Mouse (Mus musculus) common myeloid progenitor, adult 5-6 weeks (primary cell): ENCODE measurements at regions not wholly inside any gene's neighbourhood (a gene's known extent, or its start where the extent isn't known, plus 50 kb on each side); places are given as distances from the start of the nearest gene placed in this dataset.

ENCODE experiments used
- ATAC-seq: replicated peaks from 2 replicates; pipeline ENCODE4 v1.8.0; 2016; ENCODE audit warnings: low read depth, mild to moderate bottlenecking, moderate TSS enrichment, inconsistent platforms; ENCODE audit not compliant: poor library complexity, severe bottlenecking

DNA sequence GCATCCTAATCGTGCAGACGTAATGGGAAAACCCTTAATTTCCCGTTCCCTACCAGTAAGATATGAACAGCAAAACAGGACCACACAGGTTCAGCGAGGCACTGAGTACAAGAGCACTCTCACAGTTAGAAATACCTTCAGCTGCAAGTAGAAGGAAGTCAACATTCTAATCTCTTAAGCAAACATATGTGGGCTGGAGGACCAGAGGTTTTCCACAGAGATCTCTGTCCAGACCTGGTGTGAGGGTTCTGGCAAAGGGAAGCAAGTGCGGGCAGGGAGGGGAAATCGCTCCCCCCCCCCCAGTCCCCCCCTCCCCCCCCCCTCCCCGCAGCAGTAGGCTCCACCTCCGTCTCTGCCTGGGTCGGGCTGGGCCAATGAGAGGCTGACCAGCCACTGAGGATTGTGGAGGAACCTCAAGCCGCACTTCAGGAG lies 108.6 kb upstream of the Man2a1 start:
- no peak for ATAC-seq

DNA sequence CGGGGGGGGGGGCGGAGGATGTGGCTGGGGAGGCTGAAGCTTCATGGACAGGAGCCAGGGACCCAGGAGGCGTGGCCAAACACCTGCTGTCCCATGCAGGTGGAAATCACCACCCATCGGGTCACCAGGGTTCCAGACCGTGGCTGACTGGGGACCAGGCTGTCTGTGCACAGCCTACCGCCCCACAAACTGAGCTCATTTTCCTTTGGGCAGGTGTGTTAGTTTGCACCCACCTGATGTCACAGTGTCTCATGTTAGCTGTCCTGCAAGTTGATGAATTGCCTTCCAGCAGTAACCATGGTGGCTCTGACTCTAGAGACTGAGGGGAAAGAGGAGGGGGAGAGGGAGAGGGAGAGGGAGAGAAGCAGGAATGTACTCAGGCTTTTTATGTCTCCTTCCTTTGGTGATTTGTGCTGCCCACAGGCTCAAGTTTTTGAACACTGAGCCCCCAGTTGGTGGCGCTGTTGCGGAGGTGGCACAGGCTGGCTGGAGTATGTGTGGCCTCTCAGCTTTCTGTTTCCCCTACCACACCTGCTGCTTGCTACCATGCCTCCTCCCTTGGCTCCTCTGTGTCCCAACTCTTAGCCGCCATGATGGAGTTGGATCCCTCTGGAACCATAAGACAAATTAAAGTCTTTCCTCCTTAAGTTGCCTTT lies 107.8 kb upstream of the Man2a1 start:
- peak; percentile 77 for ATAC-seq

DNA sequence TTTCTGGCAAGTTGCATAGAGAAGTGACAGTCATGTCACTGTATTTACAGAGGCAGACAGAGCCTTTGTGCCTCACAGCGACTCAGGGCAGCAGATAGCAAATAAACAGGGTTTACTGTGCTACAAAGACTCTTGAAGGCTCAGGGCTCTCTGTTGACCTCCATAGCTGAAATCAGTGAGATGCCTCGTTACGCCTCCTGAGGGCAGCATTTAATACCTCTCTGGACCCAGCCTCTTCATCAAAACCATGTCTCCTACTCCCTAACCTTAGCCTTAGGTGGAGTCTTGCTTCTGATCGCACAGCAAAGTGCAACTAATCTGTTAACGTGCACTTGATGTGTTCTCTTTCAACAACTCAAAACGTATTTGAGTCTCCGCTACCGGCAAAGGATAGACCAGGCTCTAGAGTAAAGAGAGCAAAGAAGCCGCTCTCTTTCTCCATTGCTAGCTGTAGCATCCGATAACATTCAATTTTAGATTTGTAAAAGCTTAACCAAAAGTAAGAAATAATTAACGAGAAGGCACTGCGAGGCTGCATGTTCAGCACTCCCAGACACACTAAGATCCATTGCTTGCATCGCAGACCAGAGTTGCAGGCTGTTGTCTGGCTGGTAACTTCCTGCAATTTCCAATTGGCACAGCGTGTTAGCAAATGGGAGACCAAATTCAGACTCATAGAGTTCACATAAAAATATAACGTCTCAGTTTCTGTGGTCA lies 101.1 kb upstream of the Man2a1 start:
- peak; percentile 71; the same call in 1 of the 2 replicates for ATAC-seq

DNA sequence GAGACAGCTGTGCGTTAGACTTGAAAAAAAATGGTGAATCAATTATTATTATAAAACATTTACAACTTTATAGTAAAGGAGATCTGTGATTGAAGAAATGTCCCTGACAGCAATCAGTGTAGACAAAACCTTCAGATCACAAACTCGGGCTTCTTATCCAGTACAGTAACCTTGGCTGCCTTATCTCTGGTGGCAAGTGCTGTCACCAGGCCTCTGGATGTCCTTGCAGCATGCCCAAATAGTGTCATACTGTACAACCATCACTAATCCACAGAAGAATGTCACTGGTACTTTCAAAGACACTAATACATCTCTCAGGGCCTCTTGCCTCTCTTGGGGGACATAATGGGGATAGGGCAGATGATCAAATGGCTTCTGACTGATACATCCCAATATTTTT lies 98.2 kb upstream of the Man2a1 start:
- ATAC-seq: no peak

DNA sequence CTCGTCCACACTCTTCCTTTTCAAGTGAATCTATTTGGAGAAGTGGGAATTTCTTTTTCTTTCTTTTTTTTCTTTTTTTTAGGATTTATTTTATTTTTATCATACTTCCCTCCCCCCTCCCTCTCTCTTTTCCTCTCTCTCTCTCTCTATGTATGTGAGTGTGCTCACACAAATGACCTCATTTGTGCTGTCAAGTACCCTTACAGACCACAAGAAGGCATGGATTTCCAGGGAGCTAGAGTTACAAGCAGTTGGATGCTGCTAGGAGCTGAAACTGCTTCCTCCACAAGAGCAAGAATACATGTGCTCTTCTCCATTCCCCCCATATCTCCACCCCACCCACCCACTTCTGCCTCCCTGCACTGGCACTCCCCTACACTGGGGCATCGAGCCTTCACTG lies 94.6 kb upstream of the Man2a1 start:
- ATAC-seq: no peak

DNA sequence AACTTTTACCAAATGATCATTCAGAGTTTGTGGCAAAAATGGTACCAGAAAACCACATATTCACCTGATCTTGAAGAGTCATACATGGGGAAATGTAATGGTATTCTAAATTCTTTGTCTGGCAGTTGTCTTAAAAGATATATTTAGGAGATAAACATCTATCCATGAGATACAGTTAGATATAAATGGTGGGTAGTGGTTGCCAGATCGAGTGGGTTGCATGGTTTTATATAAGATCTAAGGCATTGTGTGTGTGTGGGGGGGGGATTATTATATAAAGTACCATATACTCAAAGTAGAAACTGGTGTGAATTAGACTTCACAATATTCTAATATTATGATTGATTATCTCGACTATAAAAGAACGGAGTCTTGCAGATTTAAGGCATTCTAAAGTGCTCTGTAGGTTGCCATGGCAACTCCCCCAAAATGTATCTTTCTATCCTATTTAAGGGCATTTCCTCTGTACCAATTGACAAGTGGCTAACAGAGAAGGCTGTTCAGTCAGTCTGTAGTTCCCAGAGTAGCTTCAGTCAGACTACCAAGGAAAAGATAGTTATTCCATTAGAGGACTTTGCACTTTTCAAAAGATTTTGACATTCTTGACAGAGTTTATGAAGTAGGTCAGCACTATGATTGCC lies 89.3 kb upstream of the Man2a1 start:
- ATAC-seq: no peak

DNA sequence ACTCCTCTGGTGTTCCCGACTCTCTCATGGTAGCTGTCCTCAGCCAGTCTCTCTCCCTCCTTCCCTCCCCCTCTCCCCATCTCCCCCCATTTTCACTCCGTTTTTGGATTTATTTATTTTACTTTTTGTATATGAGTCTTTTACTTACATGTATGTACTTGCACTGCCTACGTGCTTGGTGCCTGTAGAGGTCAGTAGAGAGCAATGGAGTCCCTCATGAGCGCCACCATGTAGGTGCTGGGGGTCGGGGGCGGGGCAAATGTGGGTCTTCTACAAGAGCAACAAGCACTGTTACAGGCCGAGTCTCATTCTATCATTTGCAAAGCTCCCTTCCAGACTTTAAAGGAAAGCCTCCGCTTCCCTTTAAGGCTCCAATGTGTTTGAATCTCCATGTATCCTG lies 78.3 kb upstream of the Man2a1 start:
- peak; percentile 78 for ATAC-seq

DNA sequence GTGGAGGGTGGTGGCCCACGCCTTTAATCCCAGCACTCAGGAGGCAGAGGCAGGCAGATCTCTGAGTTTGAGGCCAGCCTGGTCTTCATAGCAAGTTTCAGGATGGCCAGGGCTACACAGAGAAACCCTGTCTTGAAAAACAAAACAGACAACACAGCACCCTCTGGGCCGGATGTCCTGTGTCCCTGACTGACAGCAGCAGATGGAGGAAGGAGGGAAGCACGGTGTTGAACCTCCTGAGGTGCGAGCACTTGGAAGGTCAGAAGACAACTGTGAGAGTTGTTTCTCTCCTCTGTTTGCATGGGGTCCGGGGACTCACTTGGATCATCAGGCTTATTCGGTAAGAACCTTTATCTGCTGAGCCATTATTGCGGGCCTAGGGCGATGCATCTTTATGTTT lies 76.6 kb upstream of the Man2a1 start:
- no peak for ATAC-seq

DNA sequence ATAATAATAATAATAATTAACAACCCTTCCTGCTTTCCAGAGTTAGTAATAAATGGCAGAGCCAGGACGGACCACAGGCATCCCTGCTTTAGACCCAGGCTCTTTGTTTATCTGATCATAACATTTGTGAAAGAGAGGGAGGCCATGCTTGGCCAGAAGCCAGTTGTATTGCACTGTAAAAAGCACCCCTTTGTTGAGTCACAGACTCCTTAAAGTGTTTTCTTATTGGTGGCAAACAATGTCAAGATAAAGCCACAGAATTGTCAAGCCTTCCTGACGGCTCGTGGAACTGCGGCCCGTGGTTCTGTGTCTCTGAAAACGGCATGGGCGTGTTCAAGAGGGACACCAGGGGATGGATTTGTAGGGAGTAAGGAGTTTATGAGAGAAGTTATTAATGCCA lies 72.7 kb upstream of the Man2a1 start:
- no peak for ATAC-seq

DNA sequence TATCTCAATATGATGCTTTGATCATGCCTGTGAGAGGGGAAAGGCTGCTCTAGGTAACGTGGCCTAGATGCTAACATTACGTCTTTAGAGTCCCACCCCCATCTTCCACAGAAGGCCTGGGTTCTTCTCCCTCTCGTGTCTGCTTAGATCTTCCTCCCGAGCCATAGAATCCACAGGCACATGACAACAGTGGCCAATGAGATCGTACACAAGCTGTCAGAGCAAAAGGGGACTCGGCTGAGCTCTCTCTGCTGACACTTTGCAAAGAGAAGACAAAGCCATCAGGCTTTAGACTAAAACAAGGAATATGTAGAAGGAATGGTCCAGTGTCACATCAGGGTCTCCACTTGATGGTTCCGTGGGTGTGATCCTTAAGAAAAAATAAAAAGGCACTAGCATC lies 72.1 kb upstream of the Man2a1 start:
- ATAC-seq: no peak

DNA sequence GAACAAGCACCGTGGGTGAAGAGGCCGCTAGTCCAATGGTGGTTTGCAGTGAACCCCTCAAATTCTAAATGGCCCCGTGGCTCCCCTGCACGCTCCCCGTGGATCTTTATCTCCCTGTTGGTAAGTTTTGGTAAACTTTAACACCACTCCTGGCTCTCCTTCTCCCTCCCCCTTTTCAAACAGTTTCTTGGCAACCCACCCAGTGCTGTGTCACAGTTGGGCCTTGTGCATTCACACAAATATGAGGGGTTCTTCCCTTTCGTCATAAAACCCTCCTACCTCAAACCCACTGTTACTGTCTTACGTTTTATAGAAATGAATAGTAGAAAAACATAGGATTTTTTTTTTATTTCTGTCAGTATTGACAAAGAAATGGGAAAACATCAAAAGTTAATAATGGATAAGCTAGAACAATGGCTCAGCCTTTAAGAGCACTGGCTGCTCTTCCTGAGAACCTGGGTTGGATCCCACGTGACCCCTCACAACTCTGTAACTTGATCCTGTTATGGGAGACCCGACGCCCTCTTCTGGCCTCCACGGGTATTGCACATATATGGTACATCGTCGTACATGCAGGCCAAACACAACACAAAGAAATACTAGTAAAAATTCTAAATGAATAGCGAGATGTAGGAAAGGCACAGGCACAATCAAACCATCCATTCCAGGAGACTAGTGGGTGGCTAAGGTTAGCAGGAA lies 71.1 kb upstream of the Man2a1 start:
- ATAC-seq: 0 out of 2 replicates have a peak, but pooled peaks have one; percentile 34

DNA sequence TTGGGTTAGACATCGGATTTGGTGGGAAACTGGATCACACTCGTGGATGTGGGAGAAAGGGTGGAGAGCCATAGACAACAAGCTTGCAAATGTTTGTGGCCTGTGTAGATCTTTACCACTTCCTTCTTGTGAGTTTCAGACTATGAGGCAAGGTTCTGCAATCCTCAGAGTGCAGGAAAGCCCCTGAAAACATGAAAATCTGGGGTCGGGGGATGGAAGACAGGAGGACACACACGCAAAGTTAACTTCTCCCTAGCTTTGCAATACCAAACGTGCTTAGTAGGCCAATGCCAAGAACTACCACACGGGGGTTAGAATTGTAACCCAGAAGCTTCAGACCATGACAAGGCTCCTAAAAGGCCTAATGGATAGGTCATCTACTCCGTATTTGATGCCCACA lies 69.4 kb upstream of the Man2a1 start:
- peak; percentile 71 for ATAC-seq

DNA sequence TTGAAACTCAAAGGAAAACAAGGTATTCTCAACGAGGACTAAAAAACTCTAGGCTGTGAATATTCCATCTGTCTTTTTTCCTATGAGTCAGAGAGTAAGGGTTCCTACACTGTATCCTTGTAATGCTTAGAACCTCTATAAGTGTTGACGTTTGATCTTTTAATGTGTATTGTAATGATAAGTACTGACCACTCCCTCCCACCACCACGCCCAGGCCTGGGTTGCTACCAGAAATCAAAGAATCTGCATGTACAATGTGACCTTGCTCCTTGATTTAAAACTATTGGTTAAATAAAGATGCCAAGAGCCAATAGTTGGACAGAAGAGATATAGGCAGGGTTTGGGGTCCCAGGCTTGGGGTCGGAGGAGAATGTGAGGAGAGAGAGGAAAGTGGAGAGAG lies 66.2 kb upstream of the Man2a1 start:
- no peak for ATAC-seq

DNA sequence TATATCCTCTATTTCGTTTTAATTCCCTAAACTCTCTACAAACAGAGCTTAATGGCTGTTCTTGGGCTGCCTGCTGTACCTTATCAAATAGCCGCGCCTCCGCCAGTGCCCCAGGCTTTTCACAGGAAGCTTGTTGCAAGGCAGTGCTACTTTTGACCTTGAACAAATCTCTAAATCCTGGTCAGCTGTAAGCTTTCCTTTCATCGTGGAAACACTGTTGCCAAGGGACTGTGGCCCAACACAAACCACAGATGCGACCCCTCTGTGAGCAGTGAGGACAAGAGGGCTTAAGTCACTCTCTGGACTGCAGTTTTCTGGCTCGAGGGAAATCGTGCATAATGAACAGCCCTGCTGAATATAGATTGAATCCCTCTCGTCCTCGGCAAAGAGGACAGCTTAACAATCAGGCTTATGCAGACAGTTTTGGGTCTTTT lies 62.0 kb upstream of the Man2a1 start:
- ATAC-seq: no peak

DNA sequence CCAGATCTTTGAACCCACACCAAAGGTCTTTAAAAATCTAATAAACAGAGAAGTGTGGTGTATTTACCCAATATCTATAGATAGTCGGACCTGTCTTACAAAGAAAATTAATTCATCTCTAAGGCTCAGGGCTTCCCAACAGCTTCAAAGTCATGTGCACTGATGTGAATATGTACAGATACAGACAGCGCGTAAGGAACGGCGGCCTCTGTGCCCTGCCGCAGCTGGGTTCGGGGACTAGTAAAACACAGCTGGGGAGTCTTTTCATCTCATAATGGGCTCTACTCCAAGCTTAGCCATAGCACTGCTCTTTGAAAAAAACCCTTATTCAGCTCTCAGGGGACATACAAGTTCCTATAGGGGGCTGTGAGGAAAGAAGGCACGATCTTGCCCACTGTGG lies 60.1 kb upstream of the Man2a1 start:
- no peak for ATAC-seq

DNA sequence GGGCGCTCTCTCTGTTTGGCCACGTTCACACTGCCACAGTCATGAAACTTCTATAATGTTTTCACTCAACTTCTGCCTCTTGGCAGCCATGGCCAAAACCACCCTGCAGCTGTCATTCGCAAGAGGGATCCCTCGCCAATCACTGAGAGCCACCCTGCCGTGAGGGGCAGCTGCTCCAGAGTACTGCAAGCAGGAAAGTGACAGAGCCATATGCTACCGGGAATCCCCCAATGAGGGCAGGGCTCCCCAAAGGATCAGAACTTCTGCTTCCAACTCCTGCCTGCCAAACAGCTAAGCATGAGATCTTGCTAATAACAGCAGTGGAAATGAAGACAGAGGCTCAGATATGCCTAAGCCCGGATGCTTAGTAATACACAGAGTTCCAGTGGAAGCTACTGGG lies 52.0 kb upstream of the Man2a1 start:
- ATAC-seq: no peak

DNA sequence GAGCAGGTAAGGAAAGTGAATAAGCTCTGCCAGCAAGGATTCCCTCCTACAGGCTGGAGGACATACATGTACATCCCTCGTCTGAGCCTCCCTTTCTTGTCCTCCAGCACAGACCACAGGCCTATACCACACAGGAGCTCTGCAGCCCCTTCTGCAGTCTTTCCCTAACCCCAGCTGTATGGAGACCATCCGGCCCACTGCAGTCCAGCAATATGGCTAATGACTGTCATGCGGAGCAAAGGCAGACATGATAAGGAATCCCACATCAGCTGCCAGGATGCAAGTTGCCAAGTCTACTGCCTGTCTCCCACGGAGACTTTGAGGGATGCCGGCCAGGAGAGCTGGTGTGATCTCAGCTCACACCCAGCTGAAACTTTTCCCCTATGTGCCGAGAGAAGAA lies 50.5 kb upstream of the Man2a1 start:
- ATAC-seq: no peak
